Mouse (Mus musculus) heart, embryonic 10.5 days (tissue): ENCODE data around the gene Dleu7. TPM values are rescaled to one million over a fixed set of nuclear protein-coding genes. Genes with fewer than 3 reads are reported as not detected.

ENCODE experiments used
- DNase-seq: peaks from one replicate; pipeline ENCODE4 v3.0.0-alpha.2; 2017; ENCODE audit warnings: low spot score
- H3K27ac ChIP-seq: fragments of 300-500 bp; sonication (generic); 2 replicates; pipeline ENCODE4 v1.5.1; 2016; ENCODE audit warnings: mild to moderate bottlenecking
- H3K27me3 ChIP-seq: fragments of 300-500 bp; sonication (generic); 2 replicates; pipeline ENCODE4 v1.6.1; 2016; ENCODE audit warnings: mild to moderate bottlenecking; ENCODE audit not compliant: poor library complexity, insufficient read depth, severe bottlenecking
- H3K36me3 ChIP-seq: fragments of 300-500 bp; sonication (generic); 2 replicates; pipeline ENCODE4 v1.6.1; 2016; ENCODE audit warnings: mild to moderate bottlenecking, moderate library complexity
- H3K4me1 ChIP-seq: fragments of 300-500 bp; sonication (generic); 2 replicates; pipeline ENCODE4 v1.6.1; 2016; ENCODE audit warnings: mild to moderate bottlenecking
- H3K4me3 ChIP-seq: fragments of 300-500 bp; sonication (generic); 2 replicates; pipeline ENCODE4 v1.5.1; 2016; ENCODE audit warnings: mild to moderate bottlenecking, moderate library complexity
- H3K9me3 ChIP-seq: fragments of 300-500 bp; sonication (generic); 2 replicates; pipeline ENCODE4 v1.6.1; 2016; ENCODE audit warnings: mild to moderate bottlenecking, moderate library complexity
- WGBS: fragments of 180-500 bp; shearing (Covaris S2); methylation state at CpG from one replicate; pipeline ENCODE4 v1.1.7; 2016; 5-methylcytosine and 5-hydroxymethylcytosine counted together
- polyA plus RNA-seq: library from polyadenylated mRNA; unstranded; fragments of >200 nt; fragmentation: Nextera tagmentation; extraction: Ambion mirVana; gene quantifications from 2 replicates; pipeline ENCODE4 v1.2.1, GENCODE M21; 2016

Dleu7 gene
- polyA plus RNA-seq, 1 experiment from 2014 or later = 1.5 TPM

- no peaks in the 10 kb centered on the region for H3K9me3 ChIP-seq
- no peak for DNase-seq
- H3K4me1 ChIP-seq = no peaks in the 10 kb centered on the region
- no peaks in the 10 kb centered on the region for H3K36me3 ChIP-seq
- H3K27me3 ChIP-seq = no peaks in the 10 kb centered on the region
- H3K27ac ChIP-seq = no peak overlapping the region
- H3K4me3 ChIP-seq = no peak overlapping the region
- WGBS = 61% methylated on average over 6 of the region's 6 CpGs
Observed at GRCm38 (mm10) chr14:62322581-62323344, 29.9 kb upstream of the Dleu7 start.

GRCm38 (mm10) chr14:62311672-62312071 is 18.8 kb upstream of the Dleu7 start:
- Histone ChIP-seq H3K4me3 (no peak overlapping the region), H3K4me1 (peaks cover 24% of the 10 kb centered on the region), H3K27me3 (no peaks in the 10 kb centered on the region), H3K36me3 (no peaks in the 10 kb centered on the region), H3K9me3 (no peaks in the 10 kb centered on the region), H3K27ac (no peak overlapping the region)
- 94% methylated on average over 1 of the region's 1 CpGs for WGBS
- DNase-seq = no peak

DNA sequence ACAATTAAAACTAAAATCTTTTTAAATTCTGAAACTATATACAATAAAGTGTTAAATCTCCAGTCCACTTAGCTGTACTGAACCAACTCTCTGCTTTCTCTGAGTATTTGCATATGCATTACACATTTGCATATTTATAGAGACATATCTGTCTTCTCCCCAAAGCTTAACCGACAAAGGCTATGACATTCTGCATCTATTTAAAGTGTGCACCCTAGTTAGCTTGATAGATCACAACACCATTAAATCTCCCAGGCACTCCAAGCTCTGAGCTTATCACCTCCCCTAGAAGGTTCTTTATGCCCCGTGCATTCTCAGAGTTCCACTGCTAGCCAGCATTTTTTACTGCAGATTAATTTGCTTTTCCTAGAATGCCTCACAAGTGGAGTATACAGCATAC is 16.2 kb upstream of the Dleu7 start:
- no peaks in the 10 kb centered on the region for H3K27me3 ChIP-seq
- H3K9me3 ChIP-seq = no peaks in the 10 kb centered on the region
- WGBS = 22% methylated on average over 2 of the region's 2 CpGs
- peak overlapping the region; percentile 49; the same call in 1 of the 2 replicates for H3K27ac ChIP-seq
- peaks cover 24% of the 10 kb centered on the region for H3K4me1 ChIP-seq
- DNase-seq = no peak
- H3K4me3 ChIP-seq = no peak overlapping the region
- no peaks in the 10 kb centered on the region for H3K36me3 ChIP-seq

GRCm38 (mm10) chr14:62307555-62307954 is 14.7 kb upstream of the Dleu7 start:
- Histone ChIP-seq H3K27me3 (no peaks in the 10 kb centered on the region), H3K4me3 (no peak overlapping the region), H3K36me3 (no peaks in the 10 kb centered on the region), H3K9me3 (no peaks in the 10 kb centered on the region), H3K4me1 (peaks cover 24% of the 10 kb centered on the region), H3K27ac (no peak overlapping the region)
- DNase-seq = no peak
- 94% methylated on average over 1 of the region's 1 CpGs for WGBS

- Histone ChIP-seq H3K4me1 (peaks cover 14% of the 10 kb centered on the region), H3K27me3 (no peaks in the 10 kb centered on the region), H3K36me3 (no peaks in the 10 kb centered on the region), H3K4me3 (no peak overlapping the region), H3K27ac (no peak overlapping the region), H3K9me3 (no peaks in the 10 kb centered on the region)
- WGBS = 65% methylated on average over 3 of the region's 3 CpGs
- DNase-seq = no peak
Observed at GRCm38 (mm10) chr14:62300031-62300430, 7.2 kb upstream of the Dleu7 start.

DNA sequence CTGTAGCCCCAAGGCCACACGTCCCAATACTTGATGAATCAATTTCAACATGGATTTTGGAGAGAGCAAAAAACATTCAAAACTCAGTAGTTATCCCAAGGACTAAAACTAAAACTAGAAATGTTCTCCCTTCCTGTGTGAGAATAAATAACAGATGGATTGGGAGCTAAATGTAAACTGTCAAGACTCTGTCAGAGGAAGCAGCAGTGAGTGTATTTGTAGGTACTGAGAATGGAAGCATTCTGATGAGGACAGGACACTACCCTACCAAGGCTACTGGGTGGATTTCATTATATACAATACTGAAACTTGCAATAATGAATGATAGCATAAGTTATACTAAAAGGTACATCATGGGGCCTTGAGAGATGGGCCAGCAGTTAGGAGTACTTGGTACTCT is 6.0 kb upstream of the Dleu7 start:
- no peak overlapping the region for H3K27ac ChIP-seq
- H3K4me1 ChIP-seq = peaks cover 14% of the 10 kb centered on the region
- H3K9me3 ChIP-seq = no peaks in the 10 kb centered on the region
- 72% methylated on average over 1 of the region's 1 CpGs for WGBS
- DNase-seq = no peak
- 0 out of 2 replicates have a peak, but pooled peaks cover 6% of the 10 kb centered on the region for H3K27me3 ChIP-seq
- H3K36me3 ChIP-seq = no peaks in the 10 kb centered on the region
- H3K4me3 ChIP-seq = no peak overlapping the region

DNA sequence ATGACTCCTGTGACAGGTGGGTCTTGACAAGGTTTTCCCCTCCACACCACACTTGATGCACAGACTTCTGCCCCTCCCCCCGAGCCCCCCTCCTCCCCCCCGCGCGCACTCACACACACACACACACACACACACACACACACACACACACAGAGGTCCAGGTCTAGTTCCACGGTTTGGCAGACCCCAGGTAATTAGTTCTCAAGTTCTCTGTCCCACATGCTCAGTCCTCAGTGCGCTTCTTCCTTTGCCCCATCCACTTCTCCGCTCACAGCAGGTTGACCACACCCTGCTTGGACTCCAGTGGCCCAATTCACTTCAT is 720 bp downstream of the Dleu7 start:
- DNase-seq = no peak
- 28% methylated on average over 3 of the region's 7 CpGs for WGBS
- peak overlapping the region; percentile 88; the same call in 1 of the 2 replicates for H3K27ac ChIP-seq
- H3K27me3 ChIP-seq = peaks cover 23% of the 10 kb centered on the region
- H3K9me3 ChIP-seq = no peaks in the 10 kb centered on the region
- peak overlapping the region; percentile 74 for H3K4me3 ChIP-seq
- H3K4me1 ChIP-seq = peaks cover 12% of the 10 kb centered on the region
- no peaks in the 10 kb centered on the region for H3K36me3 ChIP-seq

- Histone ChIP-seq H3K27ac (no peak overlapping the region), H3K4me3 (no peak overlapping the region), H3K36me3 (no peaks in the 10 kb centered on the region), H3K27me3 (peaks cover 23% of the 10 kb centered on the region), H3K4me1 (peaks cover 12% of the 10 kb centered on the region), H3K9me3 (no peaks in the 10 kb centered on the region)
- WGBS = 89% methylated on average over 1 of the region's 1 CpGs
- no peak for DNase-seq
Observed at GRCm38 (mm10) chr14:62291406-62291987, 1.4 kb downstream of the Dleu7 start.

GRCm38 (mm10) chr14:62288731-62289130 is 4.1 kb downstream of the Dleu7 start:
- no peaks in the 10 kb centered on the region for H3K9me3 ChIP-seq
- DNase-seq = no peak
- 88% methylated on average over 3 of the region's 3 CpGs for WGBS

GRCm38 (mm10) chr14:62282974-62283373 is 9.9 kb downstream of the Dleu7 start:
- Histone ChIP-seq H3K27me3 (no peaks in the 10 kb centered on the region), H3K9me3 (no peaks in the 10 kb centered on the region), H3K36me3 (no peaks in the 10 kb centered on the region), H3K4me3 (no peak overlapping the region), H3K4me1 (0 out of 2 replicates have a peak, but pooled peaks cover 10% of the 10 kb centered on the region), H3K27ac (no peak overlapping the region)
- no peak for DNase-seq
- 61% methylated on average over 2 of the region's 2 CpGs for WGBS

More at GRCm38 (mm10) chr14:62288731-62289130, 4.1 kb downstream of the Dleu7 start:
- H3K4me1 ChIP-seq = peaks cover 12% of the 10 kb centered on the region
- no peak overlapping the region for H3K4me3 ChIP-seq
- H3K27me3 ChIP-seq = peaks cover 18% of the 10 kb centered on the region
- H3K27ac ChIP-seq = no peak overlapping the region
- H3K36me3 ChIP-seq = no peaks in the 10 kb centered on the region

- H3K27me3 ChIP-seq = no peaks in the 10 kb centered on the region
- no peak for DNase-seq
- WGBS = 88% methylated on average over 3 of the region's 3 CpGs
- no peak overlapping the region for H3K27ac ChIP-seq
- no peaks in the 10 kb centered on the region for H3K4me1 ChIP-seq
- no peak overlapping the region for H3K4me3 ChIP-seq
- H3K9me3 ChIP-seq = no peaks in the 10 kb centered on the region
- no peaks in the 10 kb centered on the region for H3K36me3 ChIP-seq
Observed at GRCm38 (mm10) chr14:62273604-62274003, 19.2 kb downstream of the Dleu7 start.

DNA sequence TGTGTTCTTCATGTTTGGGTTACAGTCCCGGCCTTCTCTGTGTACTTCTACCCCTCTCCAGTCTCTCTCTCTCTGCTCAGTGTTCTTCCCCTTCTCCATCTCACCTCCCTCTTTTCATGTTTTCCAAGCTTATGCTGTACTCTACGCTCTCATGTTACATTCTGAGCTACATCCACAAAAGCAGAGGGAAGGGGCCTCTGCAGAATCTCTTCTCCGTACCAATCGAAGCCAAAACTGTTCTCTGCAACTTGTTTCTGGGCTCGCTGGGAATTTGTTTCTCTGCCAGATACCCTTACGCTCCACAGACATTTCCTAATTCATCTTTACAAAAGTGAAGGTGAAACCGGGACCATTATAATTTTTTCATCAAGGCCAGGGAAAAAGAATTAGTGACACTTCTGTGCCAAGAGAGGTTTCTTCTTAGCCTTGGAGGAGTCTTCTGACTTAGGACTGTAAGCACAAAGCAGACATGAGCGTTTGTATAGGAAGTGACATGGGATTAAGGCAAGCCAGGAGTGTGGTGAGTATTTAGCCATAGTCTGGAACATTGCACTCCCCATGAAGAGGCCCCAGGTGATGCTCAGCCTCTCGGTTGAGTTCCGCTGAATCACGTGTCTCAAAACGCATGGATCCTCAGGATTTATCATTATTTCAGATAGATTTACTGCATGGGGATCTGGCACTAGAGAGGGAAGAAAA is 22.0 kb downstream of the Dleu7 start:
- Histone ChIP-seq H3K4me1 (no peaks in the 10 kb centered on the region), H3K9me3 (no peaks in the 10 kb centered on the region), H3K4me3 (no peak overlapping the region), H3K27me3 (no peaks in the 10 kb centered on the region), H3K36me3 (no peaks in the 10 kb centered on the region), H3K27ac (no peak overlapping the region)
- no peak for DNase-seq
- 85% methylated on average over 12 of the region's 12 CpGs for WGBS

- peak overlapping the region; percentile 31; the same call in 1 of the 2 replicates for H3K27ac ChIP-seq
Observed at GRCm38 (mm10) chr14:62258978-62259536, 33.8 kb downstream of the Dleu7 start.

More at GRCm38 (mm10) chr14:62258978-62259536, 33.8 kb downstream of the Dleu7 start:
- H3K9me3 ChIP-seq = no peaks in the 10 kb centered on the region
- 45% methylated on average over 10 of the region's 10 CpGs for WGBS
- no peaks in the 10 kb centered on the region for H3K36me3 ChIP-seq
- peaks cover 23% of the 10 kb centered on the region for H3K4me1 ChIP-seq
- no peak for DNase-seq
- H3K4me3 ChIP-seq = no peak overlapping the region
- no peaks in the 10 kb centered on the region for H3K27me3 ChIP-seq
